Mouse (Mus musculus) T-helper 1 cell (primary cell): ENCODE results near the gene Nfkb2.

Source experiments
- in situ Hi-C: fragments of 300-600 bp; cut with MboI, MseI; formaldehyde crosslinking; loops from one replicate; pipeline ENCODE4 v1.15.1; 2025; ENCODE audit warnings: high pct_unique_total_duplicates

Nfkb2 gene

GRCm38 (mm10) chr19:46308303-46308702 lies 4.2 kb downstream of the Nfkb2 start:
- in situ Hi-C loops, result loop anchor here (5.0 to 10.0 kb wide), 2 partner anchors 171 to 776 kb away; no protein-coding TSS in a partner anchor

GRCm38 (mm10) chr19:46308706-46309435 lies 4.8 kb downstream of the Nfkb2 start:
- in situ Hi-C loops, result loop anchor here (5.0 to 10.0 kb wide), 2 partner anchors 172 to 776 kb away; no protein-coding TSS in a partner anchor

DNA sequence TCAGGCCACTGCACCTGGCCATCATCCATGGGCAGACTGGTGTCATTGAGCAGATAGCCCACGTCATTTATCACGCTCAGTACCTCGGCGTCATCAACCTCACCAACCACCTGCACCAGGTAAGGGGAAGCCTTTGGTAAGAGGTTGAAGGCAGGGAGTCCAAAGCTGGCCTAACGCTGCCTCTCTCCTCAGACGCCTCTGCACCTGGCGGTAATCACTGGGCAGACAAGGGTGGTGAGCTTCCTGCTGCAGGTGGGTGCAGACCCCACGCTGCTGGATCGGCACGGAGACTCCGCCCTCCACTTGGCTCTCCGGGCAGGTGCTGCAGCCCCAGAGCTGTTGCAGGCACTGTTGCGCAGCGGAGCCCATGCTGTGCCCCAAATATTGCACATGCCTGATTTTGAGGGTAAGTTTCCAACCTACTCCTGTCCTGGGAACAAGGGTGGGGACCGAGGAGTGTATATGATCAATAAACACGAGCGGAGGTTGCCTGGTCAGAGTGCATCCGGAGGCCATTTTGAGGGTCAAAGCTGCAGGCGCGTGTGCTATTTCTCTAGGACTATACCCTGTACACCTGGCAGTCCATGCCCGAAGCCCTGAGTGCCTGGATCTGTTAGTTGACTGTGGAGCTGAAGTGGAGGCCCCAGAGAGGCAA lies 5.7 kb downstream of the Nfkb2 start:
- in situ Hi-C loops, result loop anchor here (5.0 to 10.0 kb wide), 2 partner anchors 172 to 775 kb away; no protein-coding TSS in a partner anchor

DNA sequence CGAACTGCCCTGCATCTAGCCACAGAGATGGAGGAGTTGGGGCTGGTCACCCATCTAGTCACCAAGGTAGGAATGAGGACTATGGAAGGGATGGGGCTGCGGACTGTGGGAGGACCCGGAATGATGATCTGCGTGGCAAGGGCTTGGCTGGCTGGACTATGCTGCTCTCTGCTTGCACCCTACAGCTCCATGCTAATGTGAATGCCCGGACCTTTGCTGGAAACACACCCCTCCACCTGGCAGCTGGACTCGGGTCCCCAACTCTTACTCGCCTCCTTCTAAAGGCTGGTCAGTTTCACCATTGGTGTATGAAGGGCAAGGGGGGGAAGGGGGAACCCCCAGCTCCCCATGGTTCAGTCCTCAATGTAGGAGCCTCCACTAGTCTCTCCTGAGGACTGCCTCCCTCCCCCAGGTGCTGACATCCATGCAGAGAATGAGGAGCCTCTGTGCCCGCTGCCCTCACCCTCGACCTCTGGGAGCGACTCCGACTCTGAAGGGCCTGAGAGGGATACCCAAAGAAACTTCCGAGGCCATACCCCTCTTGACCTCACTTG lies 6.3 kb downstream of the Nfkb2 start:
- in situ Hi-C loops, result no loop called here

DNA sequence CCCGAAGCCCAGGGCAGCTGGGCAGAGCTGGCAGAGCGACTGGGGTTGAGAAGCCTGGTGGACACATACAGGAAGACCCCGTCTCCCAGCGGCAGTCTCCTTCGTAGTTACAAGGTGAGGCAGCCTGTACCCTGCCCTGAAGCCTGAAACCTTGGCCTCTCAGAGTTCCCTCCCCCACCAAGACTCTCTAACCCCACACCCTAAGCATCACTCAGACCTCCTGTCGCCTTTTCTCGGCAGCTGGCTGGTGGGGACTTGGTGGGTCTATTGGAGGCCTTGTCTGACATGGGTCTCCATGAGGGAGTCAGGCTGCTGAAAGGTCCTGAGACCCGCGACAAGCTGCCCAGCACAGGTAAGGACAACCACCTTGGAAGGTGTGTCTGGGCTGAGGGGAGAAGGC lies 7.2 kb downstream of the Nfkb2 start:
- in situ Hi-C loops, result no loop called here

DNA sequence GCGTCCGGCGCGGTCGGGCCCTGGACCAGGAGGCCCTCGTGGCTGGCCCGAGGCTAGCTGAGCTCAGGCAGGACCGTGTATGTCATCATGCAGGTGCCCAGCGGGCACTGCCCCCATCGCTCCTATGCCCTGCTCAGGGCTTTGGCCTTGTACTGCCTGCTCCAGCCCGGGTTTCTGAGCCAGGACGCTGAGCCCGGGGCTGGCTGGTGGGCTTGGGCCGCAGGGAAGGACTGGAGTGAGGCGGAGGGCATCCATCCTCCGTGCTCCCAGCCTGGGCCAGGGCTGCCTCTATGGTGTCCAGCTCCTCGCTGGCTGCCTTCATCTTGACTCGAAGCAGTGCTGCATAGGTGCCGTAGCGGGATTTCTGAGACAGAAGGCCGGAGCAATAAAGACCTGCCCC lies 8.4 kb downstream of the Nfkb2 start:
- in situ Hi-C loops, result no loop called here

DNA sequence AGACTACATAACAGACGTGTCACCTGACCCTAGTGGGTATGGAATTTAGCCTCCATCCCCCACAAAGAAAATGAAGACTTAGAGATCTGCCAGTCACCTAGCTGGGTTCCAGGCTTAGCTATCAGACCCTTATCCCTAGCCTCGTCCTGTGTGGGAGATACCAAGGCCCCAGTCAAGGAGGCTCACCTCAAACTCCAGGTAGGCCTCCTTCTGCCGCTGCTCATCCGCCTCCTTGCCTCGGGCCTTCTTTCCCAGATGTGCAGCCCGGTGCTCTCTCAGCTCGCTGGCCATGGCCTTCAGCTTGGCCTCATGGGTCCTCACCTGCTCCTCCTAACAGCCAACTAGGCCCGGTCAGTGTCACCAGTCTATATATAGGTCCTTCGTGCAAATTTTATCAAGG lies 9.0 kb downstream of the Nfkb2 start:
- in situ Hi-C loops, result no loop called here

- in situ Hi-C loops, result no loop called here
Observed at GRCm38 (mm10) chr19:46313591-46313990, 9.5 kb downstream of the Nfkb2 start.

DNA sequence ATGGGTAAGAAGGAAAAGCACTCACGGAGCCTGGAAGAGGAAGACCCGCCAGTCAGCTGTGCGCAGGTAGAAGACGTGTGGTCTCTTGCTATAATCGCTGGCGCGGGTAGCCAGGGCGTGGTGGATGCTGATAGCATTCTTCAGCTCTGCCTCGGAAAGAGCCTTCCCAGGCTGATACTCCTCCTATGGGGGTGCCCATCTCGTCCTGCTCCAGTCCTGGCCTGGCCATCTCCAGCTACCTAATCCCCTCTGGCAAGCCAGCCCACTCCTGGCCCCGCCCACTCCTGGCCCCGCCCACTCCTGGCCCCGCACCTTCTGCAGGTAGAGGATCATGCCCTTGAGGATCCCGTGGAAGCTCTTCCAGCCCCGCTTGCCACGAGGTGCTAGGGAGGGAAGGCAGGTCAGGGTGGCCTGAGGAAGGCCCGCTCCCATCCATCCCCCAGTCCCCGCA lies 10.1 kb downstream of the Nfkb2 start:
- in situ Hi-C loops, result no loop called here

- in situ Hi-C loops, result no loop called here
Observed at GRCm38 (mm10) chr19:46314872-46315742, 11.0 kb downstream of the Nfkb2 start.

- in situ Hi-C loops, result no loop called here
Observed at GRCm38 (mm10) chr19:46315752-46316610, 11.9 kb downstream of the Nfkb2 start.

DNA sequence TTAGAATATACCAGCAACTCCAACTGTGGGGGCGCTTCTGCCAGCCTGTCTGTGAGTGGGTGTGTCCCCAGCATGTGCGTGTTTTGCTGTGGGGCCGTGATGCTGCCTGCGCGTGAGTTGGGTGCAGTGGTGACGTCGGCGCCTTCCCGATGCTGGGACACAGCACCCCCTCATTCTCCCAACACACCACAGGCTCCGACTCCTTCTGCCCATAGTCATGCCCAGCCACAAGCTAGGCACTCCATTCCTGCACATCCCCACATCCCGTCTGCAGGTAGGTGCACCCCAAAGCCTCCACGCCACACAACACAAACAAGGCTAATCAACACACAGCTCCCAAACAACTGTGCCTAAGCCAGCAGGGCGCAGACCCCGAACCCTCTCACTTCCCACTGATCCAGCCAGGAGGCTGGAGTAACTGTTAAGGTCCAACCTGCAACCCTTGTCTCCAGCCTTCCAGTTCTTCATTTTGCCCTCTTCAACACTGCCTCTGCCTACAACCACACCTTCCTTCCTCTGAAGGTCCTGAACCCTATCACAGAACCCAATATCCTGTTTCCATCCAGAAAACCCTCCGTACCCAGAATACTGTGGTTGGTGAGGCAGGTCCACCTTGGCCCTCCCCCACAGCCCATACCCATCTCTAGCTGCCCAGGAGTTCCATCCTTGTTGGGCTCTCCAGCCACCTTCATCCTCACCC lies 12.9 kb downstream of the Nfkb2 start:
- in situ Hi-C loops, result no loop called here

GRCm38 (mm10) chr19:46317546-46317885 lies 13.4 kb downstream of the Nfkb2 start:
- in situ Hi-C loops, result no loop called here

DNA sequence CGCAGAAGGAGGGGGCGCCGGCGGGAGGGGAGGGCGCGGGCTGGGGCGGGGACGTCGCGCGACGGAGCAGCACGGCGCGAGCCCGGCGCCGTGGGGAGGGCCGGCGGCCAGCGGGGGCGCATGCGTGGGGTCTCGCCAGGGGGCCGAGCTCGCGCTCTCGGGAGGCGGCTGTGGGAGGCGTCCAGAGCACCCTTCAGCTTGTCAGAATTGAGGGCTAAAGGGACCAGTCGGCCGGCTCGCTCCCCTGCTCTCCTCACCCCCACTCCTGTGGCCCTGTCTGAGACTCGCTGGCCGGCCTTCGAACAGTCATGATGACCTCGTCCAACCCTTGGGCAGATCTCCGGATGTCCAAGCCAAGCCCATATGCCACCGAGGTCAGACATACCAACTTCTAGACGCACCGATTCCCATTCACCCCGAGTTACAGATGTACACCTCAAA lies 13.9 kb downstream of the Nfkb2 start:
- in situ Hi-C loops, result no loop called here

DNA sequence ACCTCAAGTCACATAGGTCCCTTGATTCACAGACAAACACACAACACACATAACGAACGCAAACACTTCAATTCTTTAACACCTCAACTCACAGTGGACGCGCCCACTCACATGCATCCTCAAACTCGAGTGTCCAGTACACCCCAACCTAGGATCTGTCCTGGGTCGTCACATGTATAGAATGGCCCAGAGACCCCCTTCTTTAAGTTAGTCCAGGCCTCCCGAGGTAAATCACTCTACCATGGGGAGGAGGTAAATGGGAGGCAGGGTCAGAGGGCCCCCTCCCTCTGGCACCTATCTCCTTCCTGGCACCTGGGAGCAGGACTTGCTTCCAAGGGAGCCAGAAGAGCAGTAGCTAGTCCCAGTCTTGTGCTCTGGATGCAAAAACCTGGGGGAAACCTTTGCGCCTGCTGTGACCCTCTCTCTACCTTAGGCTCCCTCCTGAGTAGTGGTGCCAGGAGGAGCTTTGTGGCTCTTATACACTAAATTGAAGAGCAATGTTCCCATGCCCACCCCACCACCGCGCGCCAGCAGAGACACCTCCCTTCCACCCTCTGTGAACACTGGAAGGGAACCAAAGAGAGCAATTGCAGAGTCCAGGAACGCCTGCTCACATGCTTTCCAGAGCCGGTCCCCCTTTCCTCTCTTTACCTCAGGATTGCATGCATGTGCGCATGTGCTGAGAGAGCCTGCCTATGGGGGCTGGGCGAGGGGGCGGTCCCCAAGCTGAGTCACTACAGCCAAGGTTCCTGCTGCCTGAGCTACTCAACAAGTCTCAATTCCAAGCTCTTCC lies 14.7 kb downstream of the Nfkb2 start:
- in situ Hi-C loops, result no loop called here

GRCm38 (mm10) chr19:46320076-46320785 lies 16.1 kb downstream of the Nfkb2 start:
- in situ Hi-C loops, result no loop called here

- in situ Hi-C loops, result no loop called here
Observed at GRCm38 (mm10) chr19:46321101-46321943, 17.2 kb downstream of the Nfkb2 start.
